In the genomic region with DNA sequence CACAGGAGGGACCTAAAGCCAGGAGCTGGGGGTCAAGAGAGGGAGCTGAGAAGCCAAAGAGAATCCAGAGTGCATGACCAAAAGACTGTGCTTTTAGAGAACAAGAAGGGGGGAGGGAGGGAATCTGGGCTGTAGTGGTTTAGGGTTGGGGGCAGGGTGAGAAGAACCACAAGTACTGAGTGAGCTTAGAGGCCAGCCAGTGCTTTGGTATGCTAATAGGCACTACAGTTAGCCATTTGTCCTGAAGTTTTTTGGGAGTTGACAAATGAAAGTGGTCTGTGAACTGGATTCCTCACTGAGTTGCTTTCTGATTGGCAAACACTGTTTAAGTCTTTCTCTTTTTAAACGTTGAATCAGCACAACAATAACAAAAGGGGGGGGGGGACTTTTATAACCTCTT, we compare ENCODE assay signal across 10 mouse cellular contexts.
DNase-seq lines count a peak whose midpoint lies in the region; ATAC-seq lines count a peak whose summit lies in the region.
"Had no signal": no experiment of that assay in that cellular context is flagged by ENCODE, and none has a peak within 500 bp of the region (broad histone marks: within the 10 kb centered on the region; RNA-seq: fewer than 3 reads in every experiment).

No protein-coding gene starts in this region.

- H3K27me3 ChIP-seq in forebrain, embryonic 15.5 days, result no peaks in the 10 kb centered on the region
- H3K27me3 ChIP-seq: stomach, embryonic 15.5 days had no signal

- no peak overlapping the region for H3K27ac ChIP-seq in forebrain, embryonic 15.5 days (replicated peaks)
- H3K27ac ChIP-seq: liver, embryonic 14.5 days; stomach, embryonic 15.5 days had no signal

- no peak overlapping the region for H3K4me2 ChIP-seq in forebrain, embryonic 15.5 days (replicated peaks)
- H3K4me2 ChIP-seq: stomach, embryonic 15.5 days had no signal

- H3K36me3 ChIP-seq in forebrain, embryonic 15.5 days, result no peaks in the 10 kb centered on the region
- H3K36me3 ChIP-seq: stomach, embryonic 15.5 days had no signal

- 0% methylated on average over 1 of the region's 1 CpGs for WGBS in forebrain, embryonic 15.5 days

- H3K4me1 ChIP-seq in forebrain, embryonic 15.5 days, result 0 out of 2 replicates have a peak, but pooled peaks cover 3% of the 10 kb centered on the region
- H3K4me1 ChIP-seq: stomach, embryonic 15.5 days had no signal

- no peak overlapping the region for H3K9ac ChIP-seq in forebrain, embryonic 15.5 days (replicated peaks)
- H3K9ac ChIP-seq: liver, embryonic 14.5 days; stomach, embryonic 15.5 days had no signal

- peak; percentile 13 for DNase-seq in right cerebral cortex, adult 18-20 months
- DNase-seq in right cerebral cortex, postnatal 4 days, result no peak
- peak; percentile 73 for DNase-seq in lung, postnatal 10 days
- DNase-seq in ovary, postnatal 14 days (ENCODE audit: low spot score), result no peak
- no peak for DNase-seq in heart, adult 8-10 months (ENCODE audit: low spot score)
- DNase-seq in cerebellum, postnatal 14 days, result no peak

- peak; percentile 89 for ATAC-seq in forebrain, embryonic 15.5 days (replicated peaks)
- ATAC-seq in CD4-positive, CD25-positive, alpha-beta regulatory T cell, adult 4 months, result no peak

- no peaks in the 10 kb centered on the region for H3K9me3 ChIP-seq in forebrain, embryonic 15.5 days
- H3K9me3 ChIP-seq: stomach, embryonic 15.5 days had no signal

- no peak overlapping the region for H3K4me3 ChIP-seq in forebrain, embryonic 15.5 days
- H3K4me3 ChIP-seq: stomach, embryonic 15.5 days had no signal

Comparison
In these comparisons a context has a peak if more than half of its experiments do, and no peak if none do; other contexts are left out.
1. DNase-seq: peak in right cerebral cortex, adult 18-20 months (single experiment) and lung, postnatal 10 days (single experiment); none in right cerebral cortex, postnatal 4 days (single experiment), ovary, postnatal 14 days (single experiment), heart, adult 8-10 months (single experiment) and cerebellum, postnatal 14 days (0 of 2).